Mouse (Mus musculus) ES-E14 (cell line): ENCODE results near the gene Lmo2. TPM values are rescaled to one million over a fixed set of nuclear protein-coding genes. Genes with fewer than 3 reads are reported as not detected.

ENCODE experiments used
- DNase-seq: peaks from one replicate; pipeline ENCODE4 v3.0.0-alpha.2; 2013; ENCODE audit warnings: low read depth, low spot score
- H3K27ac ChIP-seq: 2 replicates; pipeline ENCODE4 v1.5.1; 2012; ENCODE audit warnings: low read depth, mild to moderate bottlenecking, low read length, moderate library complexity, mixed read lengths; ENCODE audit not compliant: poor library complexity, insufficient read depth, severe bottlenecking
- H3K36me3 ChIP-seq: 2 replicates; pipeline ENCODE4 v1.6.1; 2012; ENCODE audit warnings: mild to moderate bottlenecking, low read length, moderate library complexity, mixed read lengths; ENCODE audit not compliant: control insufficient read depth, poor library complexity, insufficient read depth, severe bottlenecking
- H3K4me1 ChIP-seq, 2 experiments: fragments of 150-350 bp in 1 of 2; sonication (generic) in 1 of 2; 2 replicates each; pipeline ENCODE4 v1.6.1; 2012; ENCODE audit warnings: low read length in 2 of 2, mild to moderate bottlenecking in 1 of 2, mixed read lengths in 1 of 2; ENCODE audit not compliant: control insufficient read depth in 2 of 2, insufficient read depth in 2 of 2, poor library complexity in 1 of 2
- H3K4me3 ChIP-seq, 2 experiments: fragments of 150-350 bp in 1 of 2; sonication (generic) in 1 of 2; 2 replicates each; pipeline ENCODE4 v1.5.1; 2012; ENCODE audit warnings: low read length in 2 of 2, low read depth in 1 of 2, mild to moderate bottlenecking in 1 of 2, mixed read lengths in 1 of 2; ENCODE audit not compliant: insufficient read depth in 1 of 2, poor library complexity in 1 of 2, severe bottlenecking in 1 of 2
- H3K9ac ChIP-seq: 2 replicates; pipeline ENCODE4 v1.6.1; 2012; ENCODE audit warnings: low read depth, mild to moderate bottlenecking, low read length, mixed read lengths; ENCODE audit not compliant: poor library complexity, insufficient read depth, severe bottlenecking
- H3K9me3 ChIP-seq: fragments of 150-350 bp; sonication (generic); 2 replicates; pipeline ENCODE4 v1.6.1; 2012; ENCODE audit warnings: low read depth, mild to moderate bottlenecking, low read length; ENCODE audit not compliant: control insufficient read depth, insufficient read depth
- CHD2 ChIP-seq: IDR thresholded peaks from 2 replicates; pipeline ENCODE4 v1.6.1; 2014; ENCODE audit warnings: mild to moderate bottlenecking, low read depth, low read length, inconsistent platforms
- HCFC1 ChIP-seq: IDR thresholded peaks from 2 replicates; pipeline ENCODE4 v1.6.1; 2012; ENCODE audit warnings: low read length, inconsistent platforms, borderline replicate concordance; ENCODE audit not compliant: insufficient read depth
- MAFK ChIP-seq: IDR thresholded peaks from 2 replicates; pipeline ENCODE4 v1.6.1; 2014; ENCODE audit warnings: mild to moderate bottlenecking, low read depth, low read length, inconsistent platforms; ENCODE audit not compliant: insufficient read depth
- ZC3H11A ChIP-seq: IDR thresholded peaks from 2 replicates; pipeline ENCODE4 v1.6.1; 2012; ENCODE audit warnings: low read depth, mild to moderate bottlenecking, inconsistent platforms, low read length, borderline replicate concordance
- ZNF384 ChIP-seq: IDR thresholded peaks from 2 replicates; pipeline ENCODE4 v1.6.1; 2012; ENCODE audit warnings: low read depth, low read length, inconsistent platforms
- in situ Hi-C, 2 experiments: fragments of 600-800 bp; cut with MboI; formaldehyde crosslinking; loops; one replicate each; pipeline ENCODE4 v1.15.1; 2025; ENCODE audit warnings: low sequenced_read_pairs in 2 of 2, inconsistent platforms in 1 of 2; ENCODE audit not compliant: unreplicated experiment in 2 of 2
- total RNA-seq: library from RNA; depleted of rRNA; stranded (reverse); fragments of 300-350 nt; gene quantifications from 2 replicates; pipeline ENCODE4 v1.2.3, GENCODE M21; 2012

Lmo2 gene
- total RNA-seq, 1 experiment = 0.76 TPM

GRCm38 (mm10) chr2:103946892-103947291 is 10.9 kb upstream of the Lmo2 start:
- Histone ChIP-seq H3K27ac (no peak overlapping the region), H3K9ac (no peak overlapping the region), H3K4me1 (no peaks in the 10 kb centered on the region), H3K9me3 (no peaks in the 10 kb centered on the region), H3K36me3 (no peaks in the 10 kb centered on the region), H3K4me3 (no peak overlapping the region)
- in situ Hi-C loops = no loop called here
- no peak for DNase-seq
- no peak for TF ChIP-seq ZC3H11A

- no peaks in the 10 kb centered on the region for H3K4me1 ChIP-seq
- H3K27ac ChIP-seq = no peak overlapping the region
- in situ Hi-C loops = no loop called here
- H3K4me3 ChIP-seq = no peak overlapping the region
- no peak overlapping the region for H3K9ac ChIP-seq
- no peaks in the 10 kb centered on the region for H3K36me3 ChIP-seq
- no peak for DNase-seq
- no peaks in the 10 kb centered on the region for H3K9me3 ChIP-seq
- TF ChIP-seq CHD2 (no peak), ZC3H11A (no peak), MAFK (no peak), ZNF384 (no peak), HCFC1 (no peak)
Measured at GRCm38 (mm10) chr2:103947982-103948655, 9.7 kb upstream of the Lmo2 start.

GRCm38 (mm10) chr2:103953050-103953835 is 4.5 kb upstream of the Lmo2 start:
- no peaks in the 10 kb centered on the region for H3K9me3 ChIP-seq
- no peak overlapping the region for H3K4me3 ChIP-seq
- no peaks in the 10 kb centered on the region for H3K36me3 ChIP-seq
- no peak overlapping the region for H3K27ac ChIP-seq
- in situ Hi-C loops = no loop called here
- TF ChIP-seq HCFC1 = no peak
- TF ChIP-seq ZC3H11A = no peak
- no peak for TF ChIP-seq MAFK
- no peak for TF ChIP-seq ZNF384
- TF ChIP-seq CHD2 = no peak
- no peaks in the 10 kb centered on the region; a peak in 1 of 4 replicates for H3K4me1 ChIP-seq
- no peak for DNase-seq
- no peak overlapping the region for H3K9ac ChIP-seq

GRCm38 (mm10) chr2:103955714-103956113 is 2.1 kb upstream of the Lmo2 start:
- no peak overlapping the region for H3K4me3 ChIP-seq
- H3K36me3 ChIP-seq = no peaks in the 10 kb centered on the region
- DNase-seq = no peak
- no peak for TF ChIP-seq MAFK
- TF ChIP-seq CHD2 = no peak
- no peak for TF ChIP-seq ZNF384
- no peak for TF ChIP-seq ZC3H11A
- no peak for TF ChIP-seq HCFC1
- no peaks in the 10 kb centered on the region for H3K9me3 ChIP-seq
- H3K27ac ChIP-seq = no peak overlapping the region
- no peaks in the 10 kb centered on the region; a peak in 1 of 4 replicates for H3K4me1 ChIP-seq
- no peak overlapping the region for H3K9ac ChIP-seq
- in situ Hi-C loops = no loop called here
